Mouse (Mus musculus): ENCODE measurements around the gene Krt6a. TPM values are rescaled to one million over a fixed set of nuclear protein-coding genes. Genes with fewer than 3 reads are reported as not detected.

The Krt6a gene
- polyA plus RNA-seq (2012; rRNA removed), result not detected in 2 replicates

GRCm38 (mm10) chr15:101694207-101694606 lies at the start of gene Krt6a:
Gene Krt6a (minus strand): TSS chr15:101694307.

GRCm38 (mm10) chr15:101742711-101743110 lies 48.6 kb upstream of the Krt6a start, which contains the start of gene Krt71:
Gene Krt71 (minus strand): TSS chr15:101743109.

GRCm38 (mm10) chr15:101712720-101713119 lies 18.6 kb upstream of the Krt6a start, which contains the start of gene Krt5:
Gene Krt5 (minus strand): TSS chr15:101712898.

GRCm38 (mm10) chr15:101680187-101680586 lies 13.9 kb downstream of the Krt6a start, which contains the start of gene Krt6b:
Gene Krt6b (minus strand): TSS chr15:101680287.

GRCm38 (mm10) chr15:101647280-101647679 lies 46.8 kb downstream of the Krt6a start, which contains the start of gene Gm5478:
Gene Gm5478 (minus strand): TSS chr15:101647380.

Other genes starting within 250 kb of the Krt6a start
- not detected in 2 replicates for gene Krt88, start 246.6 kb downstream of the Krt6a start, polyA plus RNA-seq (2012; rRNA removed)
- not detected in 2 replicates for gene Krt81, start 230.6 kb downstream of the Krt6a start, polyA plus RNA-seq (2012; rRNA removed)
- gene Krt86, start 220.8 kb downstream of the Krt6a start, polyA plus RNA-seq (2012; rRNA removed), result 0.07 and 0.22 TPM in 2 replicates
- 0.85 and 1.1 TPM in 2 replicates for gene Krt83, start 202.8 kb downstream of the Krt6a start, polyA plus RNA-seq (2012; rRNA removed)
- not detected in 2 replicates for gene Gm49425, start 177.0 kb downstream of the Krt6a start, polyA plus RNA-seq (2012; rRNA removed)
- not detected in 2 replicates for gene Krt84, start 161.5 kb downstream of the Krt6a start, polyA plus RNA-seq (2012; rRNA removed)
- gene Krt82, start 143.6 kb downstream of the Krt6a start, polyA plus RNA-seq (2012; rRNA removed), result not detected in 2 replicates
- not detected in 2 replicates for gene Krt90, start 131.4 kb downstream of the Krt6a start, polyA plus RNA-seq (2012; rRNA removed)
- not detected in 2 replicates for gene Krt75, start 120.4 kb downstream of the Krt6a start, polyA plus RNA-seq (2012; rRNA removed)
- gene Gm5414, start 66.1 kb downstream of the Krt6a start, polyA plus RNA-seq (2012; rRNA removed), result not detected in 2 replicates
- gene Gm5478, start 46.9 kb downstream of the Krt6a start, polyA plus RNA-seq (2012; rRNA removed), result not detected in 2 replicates
- not detected in 2 replicates for gene Krt6b, start 14.0 kb downstream of the Krt6a start, polyA plus RNA-seq (2012; rRNA removed)
- gene Krt5, start 18.6 kb upstream of the Krt6a start, polyA plus RNA-seq (2012; rRNA removed), result not detected in 2 replicates
- gene Krt71, start 48.8 kb upstream of the Krt6a start, polyA plus RNA-seq (2012; rRNA removed), result not detected in 2 replicates
- not detected in 2 replicates for gene Krt72, start 92.2 kb upstream of the Krt6a start, polyA plus RNA-seq (2012; rRNA removed)
- not detected in 2 replicates for gene Krt73, start 108.0 kb upstream of the Krt6a start, polyA plus RNA-seq (2012; rRNA removed)
- gene Krt2, start 123.9 kb upstream of the Krt6a start, polyA plus RNA-seq (2012; rRNA removed), result not detected in 2 replicates
- gene Krt1, start 156.5 kb upstream of the Krt6a start, polyA plus RNA-seq (2012; rRNA removed), result 0.02 TPM in 1 of 2 replicates, not detected in the other
- not detected in 2 replicates for gene Krt77, start 175.4 kb upstream of the Krt6a start, polyA plus RNA-seq (2012; rRNA removed)
- gene Krt76, start 198.6 kb upstream of the Krt6a start, polyA plus RNA-seq (2012; rRNA removed), result not detected in 2 replicates
- gene Krt4, start 230.4 kb upstream of the Krt6a start, polyA plus RNA-seq (2012; rRNA removed), result 0.10 and 0.16 TPM in 2 replicates
- 0.04 TPM in 1 of 2 replicates, not detected in the other for gene Krt79, start 246.0 kb upstream of the Krt6a start, polyA plus RNA-seq (2012; rRNA removed)